Mouse (Mus musculus) cerebellum, adult 11 months (tissue): ENCODE data around the gene Ostn.

Experiments
- DNase-seq: peaks from one replicate; pipeline ENCODE4 v3.0.0; 2022

Gene Ostn

DNA sequence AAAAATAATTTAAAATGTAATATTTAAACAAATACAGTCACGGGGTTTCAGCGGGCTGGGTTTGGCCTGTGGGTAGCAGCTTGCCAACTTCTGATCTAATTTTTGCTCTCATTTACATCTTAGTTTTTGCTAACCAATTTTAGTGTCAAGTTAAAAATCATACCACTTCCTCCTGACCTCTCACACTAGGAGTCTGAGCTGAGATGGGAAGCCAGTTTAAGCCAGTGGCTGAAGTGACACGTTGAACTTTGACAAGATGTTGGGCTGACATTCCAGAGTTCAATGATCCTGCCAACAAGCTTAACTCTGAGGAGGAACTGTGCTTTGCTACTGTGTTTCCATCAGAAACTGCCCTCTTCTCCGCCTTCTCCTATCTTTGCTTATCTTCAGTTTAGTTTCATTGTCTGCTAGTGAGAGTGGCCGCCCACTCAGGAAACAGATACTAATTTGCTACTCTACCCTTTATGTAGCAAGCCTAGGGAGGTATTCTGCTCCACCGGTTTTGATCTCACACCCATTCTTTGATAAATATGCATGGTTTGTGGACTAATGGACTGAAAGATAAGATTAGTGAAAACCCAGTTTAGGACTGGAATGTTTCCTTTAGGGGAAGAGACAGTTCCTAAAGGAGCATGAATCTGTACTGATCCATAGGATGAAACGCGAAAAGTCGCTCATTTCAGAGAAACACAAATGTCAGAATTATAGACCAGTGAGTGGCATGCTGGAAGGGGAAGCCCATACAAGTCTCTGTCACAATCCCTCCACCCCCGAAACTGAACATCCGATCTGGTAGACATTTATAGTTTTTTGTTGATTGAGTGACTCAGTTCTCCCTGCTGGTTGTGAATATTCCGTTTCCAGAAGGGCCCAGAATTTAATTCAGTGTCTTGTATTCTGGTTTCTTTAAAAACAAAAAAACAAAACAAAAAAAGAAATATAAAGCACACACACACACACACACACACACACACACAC lies 80.6 kb downstream of the Ostn start:
- DNase-seq, result no peak

- peak; percentile 73 for DNase-seq
Observed at GRCm38 (mm10) chr16:27388761-27389451, 81.6 kb downstream of the Ostn start, which contains the start of gene Ccdc50. TSS of gene Ccdc50 (plus strand) at chr16:27388869.

DNA sequence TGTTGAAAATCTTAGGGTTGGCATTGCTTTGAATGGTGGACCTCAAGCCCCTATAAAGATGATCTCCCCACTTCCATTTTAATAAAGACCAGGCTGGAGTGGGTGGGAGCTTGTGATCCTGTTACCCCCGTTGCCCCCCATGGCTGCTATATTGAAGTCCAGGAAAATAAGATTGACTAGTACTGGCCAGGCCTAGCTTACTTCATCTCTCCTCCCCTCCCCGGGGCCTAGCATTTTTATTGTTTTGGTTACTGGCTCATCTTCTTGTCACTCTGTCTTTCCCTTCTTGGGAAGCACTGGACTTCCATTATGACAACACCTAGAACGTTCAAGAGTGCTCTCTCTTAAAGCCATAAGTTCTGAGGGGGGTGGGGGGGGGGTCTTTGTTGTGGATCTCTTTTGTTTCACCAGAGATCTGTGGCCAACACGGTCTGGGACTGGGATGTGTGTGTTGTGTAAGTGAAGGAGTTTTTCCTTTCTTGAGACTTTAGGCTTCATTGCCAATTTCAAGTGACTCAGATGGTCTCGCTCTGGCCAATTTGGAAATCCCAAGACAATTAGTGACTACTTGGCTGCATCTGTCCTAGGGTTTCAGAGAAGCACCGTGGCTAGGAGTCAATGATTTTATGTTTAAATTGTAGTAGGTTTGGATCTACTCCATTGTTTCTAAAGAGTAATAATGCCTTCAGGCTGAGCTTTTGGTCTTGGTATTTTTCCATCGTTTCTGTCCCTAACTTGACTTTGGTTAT lies 82.4 kb downstream of the Ostn start:
- DNase-seq, result no peak

DNA sequence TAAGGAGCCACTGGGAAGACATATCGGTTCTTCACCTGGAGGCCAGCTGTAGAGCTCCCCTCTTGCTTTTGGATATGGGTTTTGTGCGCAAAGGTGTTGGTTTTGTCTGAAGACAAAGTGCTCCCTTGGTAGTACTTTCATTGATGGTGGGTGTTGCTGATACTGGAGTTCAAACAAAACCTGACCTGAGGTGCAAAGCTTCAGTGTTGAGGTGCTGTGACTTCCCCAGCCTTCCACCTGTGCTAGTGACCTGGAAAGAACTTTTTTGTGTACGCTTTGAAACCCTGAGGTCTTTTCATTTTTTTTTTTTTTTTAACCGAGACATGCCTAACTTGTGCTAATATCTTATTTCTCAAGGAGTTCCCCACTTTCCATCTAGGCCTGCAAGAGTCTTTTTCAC lies 83.0 kb downstream of the Ostn start:
- DNase-seq, result no peak

DNA sequence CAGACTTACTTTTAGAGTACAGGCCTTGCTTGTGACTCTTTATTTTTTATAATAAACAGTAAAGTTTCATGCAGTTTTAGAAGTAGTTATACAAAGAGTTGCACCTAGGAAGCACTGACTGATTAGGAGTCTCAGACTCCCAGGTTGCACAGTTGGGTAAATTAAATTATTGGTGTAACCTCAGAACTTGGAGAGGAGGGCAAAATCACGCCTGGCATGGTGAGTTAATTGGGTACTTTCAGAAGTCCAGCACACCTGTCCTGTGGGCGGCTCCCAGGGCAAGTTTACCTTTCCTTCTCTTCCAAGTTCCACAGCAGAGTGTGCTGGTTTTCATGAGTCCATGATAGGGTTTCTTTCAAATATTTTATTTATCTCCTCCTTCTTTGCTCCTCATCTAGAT lies 84.6 kb downstream of the Ostn start:
- DNase-seq, result no peak

DNA sequence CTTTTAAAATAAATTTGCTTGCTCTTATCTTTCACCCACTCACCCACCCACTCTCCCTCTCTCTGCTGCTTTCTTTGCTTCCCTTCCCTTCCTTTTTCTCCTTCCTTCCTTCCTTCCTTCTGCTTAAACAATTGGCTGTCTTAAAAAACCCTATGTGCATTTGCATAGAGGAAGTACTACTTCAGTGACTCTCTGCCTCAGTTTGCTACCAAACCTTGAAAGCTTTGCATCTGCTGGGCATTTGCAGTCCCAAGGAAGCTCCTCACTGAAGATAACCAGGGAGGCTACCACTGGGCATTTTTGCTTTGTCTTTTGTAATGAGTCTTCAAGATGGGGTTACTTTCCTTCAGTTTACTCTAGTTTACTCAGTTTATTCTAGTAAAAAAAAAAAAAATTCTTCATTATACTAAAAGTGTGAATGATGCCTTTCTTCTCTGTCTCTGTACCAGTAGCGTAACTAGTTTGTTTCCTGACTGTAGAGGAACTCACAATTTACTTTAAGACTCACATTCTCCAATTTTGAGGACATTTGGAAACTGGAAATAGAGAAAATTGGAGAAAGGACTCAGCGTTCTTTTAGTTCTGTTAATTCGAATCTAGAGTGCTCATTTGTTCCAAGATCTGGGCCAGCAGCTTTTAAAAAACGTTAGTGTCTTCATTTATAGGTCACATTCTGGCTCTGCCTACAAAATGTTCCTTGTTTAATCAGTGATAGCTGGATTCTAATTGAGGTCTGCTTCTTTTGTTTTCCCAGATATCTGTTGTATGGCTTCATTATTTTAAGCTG lies 88.2 kb downstream of the Ostn start:
- no peak for DNase-seq

- DNase-seq, result no peak
Observed at GRCm38 (mm10) chr16:27396951-27397350, 89.7 kb downstream of the Ostn start.

DNA sequence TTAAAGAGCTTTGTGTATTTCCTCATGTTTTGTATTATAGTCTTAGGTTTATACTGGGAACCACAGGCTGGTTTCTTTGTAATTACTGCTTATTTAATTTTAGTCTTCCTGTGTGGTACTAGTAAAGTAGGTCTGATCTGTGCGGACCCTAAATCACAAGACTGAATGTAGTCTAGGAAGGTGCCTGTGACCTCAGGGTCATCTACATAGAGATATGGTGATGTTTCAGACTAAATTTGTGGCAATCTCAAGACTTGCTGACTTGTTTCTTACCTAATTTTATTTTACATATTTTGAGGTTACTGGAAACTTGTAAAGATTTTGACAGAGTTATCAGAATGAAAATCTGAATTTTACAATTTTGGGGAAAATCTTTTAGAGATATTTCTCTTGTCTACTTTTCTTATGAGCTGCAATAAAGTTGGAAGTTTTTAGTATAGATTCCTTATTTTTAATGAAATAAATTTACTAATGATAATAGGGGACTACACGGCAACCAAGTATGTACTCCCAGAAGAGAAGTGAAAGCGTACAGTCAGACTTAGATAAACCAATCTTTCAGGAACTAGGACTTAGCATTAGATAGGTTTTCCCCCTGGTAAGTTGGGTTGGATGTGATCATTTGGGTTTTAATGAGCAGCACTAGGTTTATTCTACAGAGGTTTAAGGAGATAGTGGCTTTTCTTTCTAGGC lies 91.9 kb downstream of the Ostn start:
- no peak for DNase-seq

DNA sequence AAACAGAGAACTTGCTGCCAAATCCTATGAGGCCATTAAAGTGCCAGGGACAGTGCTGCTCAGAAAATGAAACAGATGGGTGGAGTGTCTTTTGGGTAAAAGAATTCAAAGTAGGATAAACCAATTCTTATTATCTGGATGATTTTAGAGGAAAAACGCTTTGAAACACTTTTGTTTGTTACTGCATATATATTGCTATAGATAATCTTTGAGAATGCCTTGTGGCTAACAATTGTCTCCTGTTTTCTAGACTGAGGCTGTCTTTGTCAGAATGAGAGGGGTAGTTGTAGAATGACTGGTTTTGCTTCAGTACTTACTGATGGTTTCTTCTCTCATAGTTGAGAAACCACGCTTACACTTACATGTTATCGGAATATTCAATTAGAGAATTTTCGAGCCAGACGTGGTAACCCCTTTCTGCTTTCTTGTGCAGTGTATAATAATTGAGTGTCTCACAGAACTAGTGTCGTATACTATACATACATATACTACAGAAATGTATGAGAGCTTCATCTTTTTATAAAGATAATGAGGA lies 92.5 kb downstream of the Ostn start:
- no peak for DNase-seq
